8 mouse cellular contexts compared by ENCODE assay signal in genomic region chr13:37434841-37435240, GRCm38 (mm10).
DNase-seq lines count a peak whose midpoint lies in the region; ATAC-seq lines count a peak whose summit lies in the region.

No protein-coding gene starts in this region.

- H3K36me3 ChIP-seq in lung, embryonic 15.5 days = no peaks in the 10 kb centered on the region
- no peaks in the 10 kb centered on the region for H3K36me3 ChIP-seq in forebrain, embryonic 14.5 days (ENCODE audit: control insufficient read depth, insufficient read depth, low read length)
- no peaks in the 10 kb centered on the region for H3K36me3 ChIP-seq in limb, embryonic 11.5 days (ENCODE audit: control insufficient read depth, insufficient read depth, low read length)
- no peaks in the 10 kb centered on the region for H3K36me3 ChIP-seq in neural tube, embryonic 14.5 days (ENCODE audit: control insufficient read depth, insufficient read depth, low read length)

- H3K27ac ChIP-seq in lung, embryonic 15.5 days = peak overlapping the region; percentile 92
- H3K27ac ChIP-seq in forebrain, embryonic 14.5 days (ENCODE audit: low read depth, low read length) = no peak overlapping the region
- no peak overlapping the region for H3K27ac ChIP-seq in limb, embryonic 11.5 days (replicated peaks; ENCODE audit: low read depth, low read length)
- no peak overlapping the region for H3K27ac ChIP-seq in neural tube, embryonic 14.5 days (ENCODE audit: low read depth, low read length)

- WGBS in lung, embryonic 15.5 days = 17% methylated on average over 9 of the region's 9 CpGs
- WGBS in forebrain, embryonic 14.5 days = 7% methylated on average over 9 of the region's 9 CpGs
- WGBS in limb, embryonic 11.5 days = 8% methylated on average over 9 of the region's 9 CpGs
- 10% methylated on average over 9 of the region's 9 CpGs for WGBS in neural tube, embryonic 14.5 days

- H3K4me2 ChIP-seq in lung, embryonic 15.5 days = peak overlapping the region; percentile 73
- peak overlapping the region; percentile 60 for H3K4me2 ChIP-seq in forebrain, embryonic 14.5 days (ENCODE audit: low read length)
- peak overlapping the region; percentile 71 for H3K4me2 ChIP-seq in limb, embryonic 11.5 days (ENCODE audit: low read depth, severe bottlenecking)
- H3K4me2 ChIP-seq in neural tube, embryonic 14.5 days (ENCODE audit: low read depth, low read length) = peak overlapping the region; percentile 57

- no peak for ATAC-seq in lung, embryonic 15.5 days (ENCODE audit: borderline replicate concordance, extremely low read depth, low FRiP score, low TSS enrichment)
- no peak for ATAC-seq in forebrain, embryonic 14.5 days
- no peak for ATAC-seq in limb, embryonic 11.5 days (ENCODE audit: insufficient number of reproducible peaks, low FRiP score, low TSS enrichment, low read depth)
- ATAC-seq in neural tube, embryonic 14.5 days (ENCODE audit: low read depth) = peak; percentile 18; the same call in 1 of the 2 replicates

- H3K9ac ChIP-seq in lung, embryonic 15.5 days = peak overlapping the region; percentile 45; the same call in 1 of the 2 replicates
- peak overlapping the region; percentile 48 for H3K9ac ChIP-seq in forebrain, embryonic 14.5 days (ENCODE audit: low read length)
- H3K9ac ChIP-seq in limb, embryonic 11.5 days (ENCODE audit: low read length) = no peak overlapping the region; the same call in 1 of the 2 replicates
- H3K9ac ChIP-seq in neural tube, embryonic 14.5 days (replicated peaks; ENCODE audit: low read depth, low read length) = no peak overlapping the region

- no peak for DNase-seq in lung, postnatal 25 days (ENCODE audit: low spot score)
- no peak for DNase-seq in forebrain, embryonic 14.5 days (ENCODE audit: low spot score)
- DNase-seq in limb, embryonic 11.5 days (ENCODE audit: low spot score) = peak; percentile 29
- no peak for DNase-seq in urinary bladder, adult 2 months (ENCODE audit: low spot score)
- DNase-seq in urinary bladder, postnatal 14 days (ENCODE audit: low spot score) = no peak
- DNase-seq in ovary, postnatal 14 days (ENCODE audit: low spot score) = no peak

- H3K27me3 ChIP-seq in lung, embryonic 15.5 days = no peaks in the 10 kb centered on the region
- H3K27me3 ChIP-seq in forebrain, embryonic 14.5 days (replicated peaks; ENCODE audit: control insufficient read depth, insufficient read depth, low read length) = peaks cover 22% of the 10 kb centered on the region
- H3K27me3 ChIP-seq in limb, embryonic 11.5 days (ENCODE audit: control insufficient read depth, insufficient read depth, low read length) = peaks cover 9% of the 10 kb centered on the region
- peaks cover 9% of the 10 kb centered on the region for H3K27me3 ChIP-seq in neural tube, embryonic 14.5 days (ENCODE audit: control insufficient read depth, insufficient read depth, low read length)

- H3K9me3 ChIP-seq in lung, embryonic 15.5 days = no peaks in the 10 kb centered on the region
- no peaks in the 10 kb centered on the region for H3K9me3 ChIP-seq in forebrain, embryonic 14.5 days (replicated peaks; ENCODE audit: control insufficient read depth, low read length)
- H3K9me3 ChIP-seq in limb, embryonic 11.5 days (ENCODE audit: control insufficient read depth, low read length) = no peaks in the 10 kb centered on the region
- no peaks in the 10 kb centered on the region for H3K9me3 ChIP-seq in neural tube, embryonic 14.5 days (ENCODE audit: control insufficient read depth, low read length)

- peak overlapping the region; percentile 41 for H3K4me3 ChIP-seq in lung, embryonic 15.5 days
- peak overlapping the region; percentile 36 for H3K4me3 ChIP-seq in forebrain, embryonic 14.5 days (ENCODE audit: low read depth, low read length)
- H3K4me3 ChIP-seq in limb, embryonic 11.5 days (ENCODE audit: low read depth, low read length) = peak overlapping the region; percentile 34
- peak overlapping the region; percentile 32 for H3K4me3 ChIP-seq in neural tube, embryonic 14.5 days (ENCODE audit: low read depth, low read length)

- H3K4me1 ChIP-seq in lung, embryonic 15.5 days = peaks cover 15% of the 10 kb centered on the region; the same call in 1 of the 2 replicates
- peaks cover 3% of the 10 kb centered on the region; the same call in 1 of the 2 replicates for H3K4me1 ChIP-seq in forebrain, embryonic 14.5 days (ENCODE audit: control insufficient read depth, insufficient read depth, low read length)
- 0 out of 2 replicates have a peak, but pooled peaks cover 4% of the 10 kb centered on the region for H3K4me1 ChIP-seq in limb, embryonic 11.5 days (ENCODE audit: control insufficient read depth, insufficient read depth, low read length)
- no peaks in the 10 kb centered on the region for H3K4me1 ChIP-seq in neural tube, embryonic 14.5 days (ENCODE audit: control insufficient read depth, insufficient read depth, low read length)

Comparison
In these comparisons a context has a peak if more than half of its experiments do, and no peak if none do; other contexts are left out.
1. H3K9ac ChIP-seq: peak in lung, embryonic 15.5 days (single experiment) and forebrain, embryonic 14.5 days (single experiment); none in limb, embryonic 11.5 days (single experiment) and neural tube, embryonic 14.5 days (single experiment).
2. Peak in every context shown above with its lines, with median percentiles within 50 percentile points of each other: H3K4me2 ChIP-seq and H3K4me3 ChIP-seq.